Mouse (Mus musculus) stomach, embryonic 16.5 days (tissue): ENCODE measurements around the gene Krt4. TPM values are rescaled to one million over a fixed set of nuclear protein-coding genes. Genes with fewer than 3 reads are reported as not detected.

Source experiments
- ATAC-seq: fragments of 200-750 bp; cut with Nextera tagmentation; 2 replicates; pipeline ENCODE4 v1.8.0; 2017; ENCODE audit warnings: moderate number of reproducible peaks, moderate TSS enrichment; ENCODE audit not compliant: insufficient read depth, low FRiP score
- H3K27ac ChIP-seq: fragments of 300-500 bp; sonication (generic); 2 replicates; pipeline ENCODE4 v1.5.1; 2014; ENCODE audit warnings: low read length
- H3K27me3 ChIP-seq: fragments of 300-500 bp; sonication (generic); 2 replicates; pipeline ENCODE4 v1.6.1; 2014; ENCODE audit warnings: low read length, control low read depth, mixed read lengths; ENCODE audit not compliant: control insufficient read depth, insufficient read depth
- H3K36me3 ChIP-seq: fragments of 300-500 bp; sonication (generic); 2 replicates; pipeline ENCODE4 v1.6.1; 2014; ENCODE audit warnings: low read length; ENCODE audit not compliant: control insufficient read depth, insufficient read depth
- H3K4me1 ChIP-seq: fragments of 300-500 bp; sonication (generic); 2 replicates; pipeline ENCODE4 v1.6.1; 2014; ENCODE audit warnings: low read length, control low read depth, mixed read lengths; ENCODE audit not compliant: control insufficient read depth, insufficient read depth
- H3K4me2 ChIP-seq: fragments of 300-500 bp; sonication (generic); 2 replicates; pipeline ENCODE4 v1.6.1; 2014; ENCODE audit warnings: low read depth, low read length, mixed read lengths
- H3K4me3 ChIP-seq: fragments of 300-500 bp; sonication (generic); replicated peaks from 2 replicates; pipeline ENCODE4 v1.5.1; 2014; ENCODE audit warnings: mild to moderate bottlenecking, low read length
- H3K9ac ChIP-seq: fragments of 300-500 bp; sonication (generic); 2 replicates; pipeline ENCODE4 v1.6.1; 2014; ENCODE audit warnings: low read length
- H3K9me3 ChIP-seq: fragments of 300-500 bp; sonication (generic); replicated peaks from 2 replicates; pipeline ENCODE4 v1.6.1; 2016; ENCODE audit warnings: low read length, control low read depth; ENCODE audit not compliant: control insufficient read depth
- WGBS: fragments of 180-500 bp; shearing (Covaris S2); extraction: QIAGEN DNeasy Blood & Tissue Kit; methylation state at CpG from one replicate; pipeline ENCODE4 v1.1.7; 2014; 5-methylcytosine and 5-hydroxymethylcytosine counted together
- microRNA-seq: library from miRNA; unstranded; fragments of <30 nt; microRNA quantifications from one replicate; pipeline ENCODE4, GENCODE M21; 2016
- polyA plus RNA-seq: library from polyadenylated mRNA; unstranded; fragments of >200 nt; fragmentation: Nextera tagmentation; extraction: Ambion mirVana; gene quantifications from 2 replicates; pipeline ENCODE4 v1.2.1, GENCODE M21; 2015

Krt4 gene
- polyA plus RNA-seq, 1 experiment from 2014 or later, result 2,205 TPM

DNA sequence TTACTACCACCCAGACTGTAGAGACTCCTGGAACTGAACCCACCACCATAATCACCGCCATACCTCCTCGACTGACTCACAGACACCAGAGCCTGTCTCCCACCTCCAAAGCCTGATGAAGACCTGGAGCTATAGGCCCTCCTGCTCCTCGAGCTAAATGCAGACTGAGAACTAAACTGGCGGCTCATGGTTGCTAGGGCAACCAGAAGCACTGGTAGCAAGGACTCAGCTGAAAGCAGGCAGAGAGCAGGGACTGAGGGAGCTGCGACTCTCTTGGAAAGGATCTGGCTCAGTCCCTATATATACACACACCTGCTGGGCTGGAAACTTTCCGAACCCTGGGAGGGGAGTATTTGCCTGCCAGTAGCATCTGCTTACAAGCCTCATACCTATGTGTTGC, 55.1 kb downstream of the Krt4 start, which contains the start of gene Krt77:
Gene Krt77 (minus strand): TSS at position 275 of the 400 bp plus-strand sequence.
- H3K9ac ChIP-seq, result no peak within 1 kb of the TSS
- H3K9me3 ChIP-seq, result no peaks in the 10 kb centered on the region
- no peak within 1 kb of the TSS for H3K27ac ChIP-seq
- H3K4me3 ChIP-seq, result no peak within 1 kb of the TSS
- ATAC-seq, result no peak
- WGBS, result 33% methylated on average over 6 of the region's 6 CpGs
- no peak within 1 kb of the TSS for H3K4me2 ChIP-seq
- no peaks in the 10 kb centered on the region for H3K4me1 ChIP-seq
- H3K36me3 ChIP-seq, result no peaks in the 10 kb centered on the region
- H3K27me3 ChIP-seq, result peaks cover 3% of the 10 kb centered on the region; the same call in 1 of the 2 replicates

Small RNAs within 50 kb of the gene (microRNA-seq; reads per million reads assigned to microRNA genes)
- gene Gm44356, result not detected

Other genes with a start within 250 kb of the Krt4 start
- 14.7 and 18.5 TPM in 2 replicates for gene Krt6b, start 244.4 kb downstream of the Krt4 start, polyA plus RNA-seq
- gene Krt6a, start 230.4 kb downstream of the Krt4 start, polyA plus RNA-seq, result 458 and 584 TPM in 2 replicates
- gene Krt5, start 211.8 kb downstream of the Krt4 start, polyA plus RNA-seq, result 464 and 594 TPM in 2 replicates
- gene Krt71, start 181.6 kb downstream of the Krt4 start, polyA plus RNA-seq, result not detected in 2 replicates
- not detected in 2 replicates for gene Krt72, start 138.3 kb downstream of the Krt4 start, polyA plus RNA-seq
- gene Krt73, start 122.4 kb downstream of the Krt4 start, polyA plus RNA-seq, result not detected in 2 replicates
- gene Krt2, start 106.6 kb downstream of the Krt4 start, polyA plus RNA-seq, result 0.05 TPM in 1 of 2 replicates, not detected in the other
- 3.2 and 4.0 TPM in 2 replicates for gene Krt1, start 73.9 kb downstream of the Krt4 start, polyA plus RNA-seq
- 0.32 and 0.43 TPM in 2 replicates for gene Krt77, start 55.0 kb downstream of the Krt4 start, polyA plus RNA-seq
- not detected in 2 replicates for gene Krt76, start 31.8 kb downstream of the Krt4 start, polyA plus RNA-seq
- 1.9 and 2.0 TPM in 2 replicates for gene Krt79, start 15.6 kb upstream of the Krt4 start, polyA plus RNA-seq
- gene Krt78, start 29.6 kb upstream of the Krt4 start, polyA plus RNA-seq, result 23.6 and 43.1 TPM in 2 replicates
- gene Krt8, start 79.7 kb upstream of the Krt4 start, polyA plus RNA-seq, result 1,152 and 1,422 TPM in 2 replicates
- 550 and 609 TPM in 2 replicates for gene Krt18, start 103.4 kb upstream of the Krt4 start, polyA plus RNA-seq
- gene Eif4b, start 149.0 kb upstream of the Krt4 start, polyA plus RNA-seq, result 108 and 122 TPM in 2 replicates
- 41.2 and 43.0 TPM in 2 replicates for gene Tns2, start 175.7 kb upstream of the Krt4 start, polyA plus RNA-seq
- gene Spryd3, start 211.5 kb upstream of the Krt4 start, polyA plus RNA-seq, result 29.2 and 35.0 TPM in 2 replicates
- gene Igfbp6, start 219.6 kb upstream of the Krt4 start, polyA plus RNA-seq, result 18.5 and 21.2 TPM in 2 replicates
- 5.4 and 6.2 TPM in 2 replicates for gene Soat2, start 225.8 kb upstream of the Krt4 start, polyA plus RNA-seq